Mouse (Mus musculus): ENCODE results near the gene Shtn1. TPM values are rescaled to one million over a fixed set of nuclear protein-coding genes. Genes with fewer than 3 reads are reported as not detected.

Shtn1 gene
- polyA plus RNA-seq, 1 experiment = 0.10 TPM

DNA sequence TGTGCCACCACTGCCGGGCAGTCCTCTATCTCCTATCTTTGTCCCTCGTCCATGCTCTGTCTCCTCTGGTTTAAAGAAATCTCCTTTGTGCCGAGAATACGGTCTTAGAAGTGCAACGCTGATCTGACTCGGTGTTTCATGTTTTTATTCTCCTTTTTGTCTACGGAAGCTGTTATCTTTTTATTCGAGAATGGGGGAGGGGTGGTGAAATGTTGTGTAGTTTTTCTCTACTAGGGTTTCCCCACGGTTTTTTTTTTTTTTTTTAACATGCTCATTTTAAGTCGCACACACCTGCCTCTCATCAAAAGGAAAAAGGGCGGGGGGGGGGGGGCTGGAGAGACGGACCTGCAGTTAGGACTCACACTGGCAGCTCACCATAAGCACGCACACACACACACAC, 123.7 kb downstream of the Shtn1 start:
- no peak overlapping the region for H3ac ChIP-seq (ENCODE audit: control insufficient read depth, insufficient read length)
- H3K79me2 ChIP-seq (ENCODE audit: control insufficient read depth, insufficient read depth) = no peaks in the 10 kb centered on the region
- no peak overlapping the region for H3K4me3 ChIP-seq
- TF ChIP-seq SRF (IDR thresholded peaks at IDR 0.05; ENCODE audit: control insufficient read depth, insufficient read length, low read depth) = no peak
- no peak for TF ChIP-seq USF1 (IDR thresholded peaks at IDR 0.05; ENCODE audit: low read depth)
- TF ChIP-seq POLR2AphosphoS2 (IDR thresholded peaks at IDR 0.05; ENCODE audit: insufficient read length, low read depth) = no peak
- no peak for TF ChIP-seq MAX (IDR thresholded peaks at IDR 0.05; ENCODE audit: low read depth)
- no peak for TF ChIP-seq MYOD1 (IDR thresholded peaks at IDR 0.05; ENCODE audit: control insufficient read depth in 1 of 3, insufficient read length in 2 of 3, low read depth in 2 of 3)
- no peak for TF ChIP-seq TCF12 (IDR thresholded peaks at IDR 0.05; ENCODE audit: insufficient read depth, poor library complexity, severe bottlenecking)
- no peak for TF ChIP-seq CEBPB (IDR thresholded peaks at IDR 0.05; ENCODE audit: insufficient read depth, poor library complexity, severe bottlenecking)
- no peak for TF ChIP-seq POLR2A (IDR thresholded peaks at IDR 0.05; ENCODE audit: insufficient read length, low read depth)
- TF ChIP-seq MYOG (IDR thresholded peaks at IDR 0.05; ENCODE audit: control insufficient read depth in 1 of 3, insufficient read depth in 1 of 3, insufficient read length in 2 of 3, low read depth in 2 of 3) = no peak
- no peak for TF ChIP-seq E2F4 (IDR thresholded peaks at IDR 0.05; ENCODE audit: insufficient read depth)
- TF ChIP-seq REST (IDR thresholded peaks at IDR 0.05; ENCODE audit: insufficient read depth, insufficient read length) = no peak
- TF ChIP-seq TCF3 (IDR thresholded peaks at IDR 0.05; ENCODE audit: insufficient read length, low read depth) = no peak
- no peak overlapping the region for H3K4me2 ChIP-seq (ENCODE audit: low read depth)
- H3K27me3 ChIP-seq (ENCODE audit: control insufficient read depth, insufficient read depth, insufficient read length) = no peaks in the 10 kb centered on the region
- no peaks in the 10 kb centered on the region for H3K36me3 ChIP-seq (ENCODE audit: control insufficient read depth, insufficient read depth)

DNA sequence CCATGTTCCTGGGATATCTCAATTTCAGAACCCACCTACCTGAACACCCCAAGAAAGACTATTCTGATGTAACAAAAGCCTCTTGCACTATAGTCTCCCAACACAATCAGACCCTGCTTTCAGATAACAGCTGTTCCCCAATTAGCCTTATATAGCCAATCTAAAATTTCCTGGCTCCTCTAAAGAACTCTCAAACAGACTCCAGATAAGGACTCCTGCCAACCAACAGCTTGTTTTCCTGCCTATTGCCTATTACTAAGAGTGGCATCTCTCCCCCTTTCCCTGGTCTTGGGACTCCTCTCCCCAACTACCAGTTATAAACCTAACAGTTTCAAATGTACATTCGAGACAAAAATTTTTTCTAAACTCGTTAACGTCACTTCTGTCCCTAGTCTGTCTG, 124.4 kb downstream of the Shtn1 start:
- Histone ChIP-seq H3K79me2 (ENCODE audit: control insufficient read depth, insufficient read depth) (no peaks in the 10 kb centered on the region), H3K4me3 (no peak overlapping the region), H3K36me3 (ENCODE audit: control insufficient read depth, insufficient read depth) (no peaks in the 10 kb centered on the region), H3K4me2 (ENCODE audit: low read depth) (no peak overlapping the region), H3K27me3 (ENCODE audit: control insufficient read depth, insufficient read depth, insufficient read length) (no peaks in the 10 kb centered on the region), H3ac (ENCODE audit: control insufficient read depth, insufficient read length) (no peak overlapping the region)
- TF ChIP-seq TCF12 (IDR thresholded peaks at IDR 0.05; ENCODE audit: insufficient read depth, poor library complexity, severe bottlenecking) = no peak
- no peak for TF ChIP-seq MYOD1 (IDR thresholded peaks at IDR 0.05; ENCODE audit: control insufficient read depth in 1 of 3, insufficient read length in 2 of 3, low read depth in 2 of 3)
- no peak for TF ChIP-seq E2F4 (IDR thresholded peaks at IDR 0.05; ENCODE audit: insufficient read depth)
- TF ChIP-seq POLR2A (IDR thresholded peaks at IDR 0.05; ENCODE audit: insufficient read length, low read depth) = no peak
- TF ChIP-seq CEBPB (IDR thresholded peaks at IDR 0.05; ENCODE audit: insufficient read depth, poor library complexity, severe bottlenecking) = no peak
- no peak for TF ChIP-seq REST (IDR thresholded peaks at IDR 0.05; ENCODE audit: insufficient read depth, insufficient read length)
- TF ChIP-seq TCF3 (IDR thresholded peaks at IDR 0.05; ENCODE audit: insufficient read length, low read depth) = no peak
- no peak for TF ChIP-seq MYOG (IDR thresholded peaks at IDR 0.05; ENCODE audit: control insufficient read depth in 1 of 3, insufficient read depth in 1 of 3, insufficient read length in 2 of 3, low read depth in 2 of 3)
- no peak for TF ChIP-seq USF1 (IDR thresholded peaks at IDR 0.05; ENCODE audit: low read depth)
- TF ChIP-seq MAX (IDR thresholded peaks at IDR 0.05; ENCODE audit: low read depth) = no peak
- TF ChIP-seq SRF (IDR thresholded peaks at IDR 0.05; ENCODE audit: control insufficient read depth, insufficient read length, low read depth) = no peak
- TF ChIP-seq POLR2AphosphoS2 (IDR thresholded peaks at IDR 0.05; ENCODE audit: insufficient read length, low read depth) = no peak

DNA sequence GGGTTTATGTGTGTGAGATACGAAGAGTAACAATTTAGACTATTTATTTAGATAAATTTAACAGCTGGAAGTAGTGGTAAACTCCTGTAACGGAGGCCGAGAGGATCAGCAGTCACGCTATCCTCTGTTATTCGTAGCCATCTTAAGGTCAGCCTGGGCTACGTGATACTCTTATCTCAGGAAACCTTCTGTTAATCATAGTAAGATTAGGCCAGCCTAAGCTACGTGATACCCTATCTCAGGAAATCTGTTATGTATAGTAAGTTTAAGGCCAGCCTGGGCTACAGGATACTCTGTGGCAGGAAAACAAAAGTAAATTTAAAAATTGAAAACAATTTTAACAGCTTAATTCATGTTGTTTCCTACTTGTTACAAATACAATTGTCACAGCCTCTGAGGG, 129.9 kb downstream of the Shtn1 start:
- no peak overlapping the region for H3K4me3 ChIP-seq
- no peaks in the 10 kb centered on the region for H3K27me3 ChIP-seq (ENCODE audit: control insufficient read depth, insufficient read depth, insufficient read length)
- no peak overlapping the region for H3ac ChIP-seq (ENCODE audit: control insufficient read depth, insufficient read length)
- H3K79me2 ChIP-seq (ENCODE audit: control insufficient read depth, insufficient read depth) = no peaks in the 10 kb centered on the region
- TF ChIP-seq TCF12 (IDR thresholded peaks at IDR 0.05; ENCODE audit: insufficient read depth, poor library complexity, severe bottlenecking) = no peak
- no peak for TF ChIP-seq USF1 (IDR thresholded peaks at IDR 0.05; ENCODE audit: low read depth)
- no peak for TF ChIP-seq TCF3 (IDR thresholded peaks at IDR 0.05; ENCODE audit: insufficient read length, low read depth)
- no peak for TF ChIP-seq E2F4 (IDR thresholded peaks at IDR 0.05; ENCODE audit: insufficient read depth)
- no peak for TF ChIP-seq POLR2AphosphoS2 (IDR thresholded peaks at IDR 0.05; ENCODE audit: insufficient read length, low read depth)
- no peak for TF ChIP-seq SRF (IDR thresholded peaks at IDR 0.05; ENCODE audit: control insufficient read depth, insufficient read length, low read depth)
- TF ChIP-seq MAX (IDR thresholded peaks at IDR 0.05; ENCODE audit: low read depth) = no peak
- TF ChIP-seq REST (IDR thresholded peaks at IDR 0.05; ENCODE audit: insufficient read depth, insufficient read length) = no peak
- TF ChIP-seq MYOG (IDR thresholded peaks at IDR 0.05; ENCODE audit: control insufficient read depth in 1 of 3, insufficient read depth in 1 of 3, insufficient read length in 2 of 3, low read depth in 2 of 3) = no peak
- TF ChIP-seq CEBPB (IDR thresholded peaks at IDR 0.05; ENCODE audit: insufficient read depth, poor library complexity, severe bottlenecking) = no peak
- no peak for TF ChIP-seq POLR2A (IDR thresholded peaks at IDR 0.05; ENCODE audit: insufficient read length, low read depth)
- TF ChIP-seq MYOD1 (IDR thresholded peaks at IDR 0.05; ENCODE audit: control insufficient read depth in 1 of 3, insufficient read length in 2 of 3, low read depth in 2 of 3) = no peak
- no peak overlapping the region for H3K4me2 ChIP-seq (ENCODE audit: low read depth)
- H3K36me3 ChIP-seq (ENCODE audit: control insufficient read depth, insufficient read depth) = no peaks in the 10 kb centered on the region

DNA sequence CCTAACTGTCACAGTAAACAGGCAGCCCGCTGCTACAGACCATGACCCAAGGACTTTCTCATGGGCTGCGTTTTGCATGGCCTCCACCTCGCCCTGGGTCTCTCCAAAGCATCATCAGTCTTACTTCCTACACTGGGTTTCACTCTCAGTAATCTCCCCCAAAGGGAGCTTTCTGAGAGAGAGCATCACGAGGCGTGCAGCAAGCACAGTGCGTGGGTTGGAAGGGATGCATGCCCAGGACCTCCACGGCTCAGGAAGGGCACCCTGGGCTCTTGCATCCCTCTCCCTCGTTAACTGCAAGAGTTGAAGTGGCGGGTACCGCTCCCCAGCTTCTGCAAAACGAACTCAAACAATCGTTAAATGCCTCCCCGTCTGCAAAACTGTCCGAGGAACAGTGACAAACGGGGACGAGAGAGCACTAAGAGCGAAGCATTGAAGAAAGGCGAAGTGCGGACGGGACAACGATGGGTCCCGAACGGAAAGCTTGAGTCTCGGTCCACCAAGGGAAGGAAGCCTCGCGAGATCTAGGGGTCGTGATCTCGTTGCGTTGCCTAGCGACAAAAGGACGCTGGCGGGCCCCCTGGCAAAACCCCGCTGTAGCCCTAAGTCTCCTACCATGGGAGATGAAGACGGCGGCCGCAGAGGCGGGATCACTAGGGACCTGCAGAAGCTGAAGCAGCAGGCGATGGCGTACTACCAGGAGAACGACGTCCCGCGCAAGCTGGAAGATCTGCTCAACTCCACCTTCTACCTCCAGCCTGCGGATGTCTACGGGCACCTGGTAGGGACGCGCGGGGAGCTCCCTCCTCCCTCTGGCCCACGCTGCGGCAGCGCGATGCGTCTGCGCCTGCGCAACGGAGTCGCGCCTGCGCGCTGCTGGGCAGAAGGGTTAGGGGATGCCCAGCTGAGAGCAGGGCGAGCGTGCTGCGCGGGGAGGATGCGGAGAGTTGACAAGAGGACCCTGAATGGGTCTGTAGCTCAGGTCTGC, 132.8 kb downstream of the Shtn1 start, which contains the start of the genes Eno4 and Hspa12a:
Gene Eno4, plus strand, starts transcription at position 585 of the 988 bp plus-strand sequence.
Gene Hspa12a, minus strand, starts transcription at position 814 of the 988 bp plus-strand sequence.
- H3K4me3 ChIP-seq = peak within 1 kb of the TSS; percentile 83
- peak within 1 kb of the TSS; percentile 75 for H3K4me2 ChIP-seq (ENCODE audit: low read depth)
- no peaks in the 10 kb centered on the region for H3K36me3 ChIP-seq (ENCODE audit: control insufficient read depth, insufficient read depth)
- TF ChIP-seq USF1 (IDR thresholded peaks at IDR 0.05; ENCODE audit: low read depth) (no peak), E2F4 (IDR thresholded peaks at IDR 0.05; ENCODE audit: insufficient read depth) (no peak), TCF3 (IDR thresholded peaks at IDR 0.05; ENCODE audit: insufficient read length, low read depth) (no peak), TCF12 (IDR thresholded peaks at IDR 0.05; ENCODE audit: insufficient read depth, poor library complexity, severe bottlenecking) (no peak), POLR2AphosphoS2 (IDR thresholded peaks at IDR 0.05; ENCODE audit: insufficient read length, low read depth) (peak; percentile 91), POLR2A (IDR thresholded peaks at IDR 0.05; ENCODE audit: insufficient read length, low read depth) (peak; percentile 92), SRF (IDR thresholded peaks at IDR 0.05; ENCODE audit: control insufficient read depth, insufficient read length, low read depth) (no peak), MYOG (IDR thresholded peaks at IDR 0.05; ENCODE audit: control insufficient read depth in 1 of 3, insufficient read depth in 1 of 3, insufficient read length in 2 of 3, low read depth in 2 of 3) (peak in 1 of 3 experiments; percentile 21), REST (IDR thresholded peaks at IDR 0.05; ENCODE audit: insufficient read depth, insufficient read length) (no peak), CEBPB (IDR thresholded peaks at IDR 0.05; ENCODE audit: insufficient read depth, poor library complexity, severe bottlenecking) (no peak), MAX (IDR thresholded peaks at IDR 0.05; ENCODE audit: low read depth) (no peak), MYOD1 (IDR thresholded peaks at IDR 0.05; ENCODE audit: control insufficient read depth in 1 of 3, insufficient read length in 2 of 3, low read depth in 2 of 3) (peak in 1 of 3 experiments; percentile 38)
- no peaks in the 10 kb centered on the region for H3K27me3 ChIP-seq (ENCODE audit: control insufficient read depth, insufficient read depth, insufficient read length)
- no peaks in the 10 kb centered on the region for H3K79me2 ChIP-seq (ENCODE audit: control insufficient read depth, insufficient read depth)
- H3ac ChIP-seq (ENCODE audit: control insufficient read depth, insufficient read length) = peak within 1 kb of the TSS; percentile 17
